Mouse (Mus musculus) intestine, embryonic 15.5 days (tissue): ENCODE data around the gene Hist1h4c. TPM values are rescaled to one million over a fixed set of nuclear protein-coding genes. Genes with fewer than 3 reads are reported as not detected.

Source experiments
- polyA plus RNA-seq: library from polyadenylated mRNA; unstranded; fragments of >200 nt; fragmentation: Nextera tagmentation; extraction: Ambion mirVana; gene quantifications from 2 replicates; pipeline ENCODE4 v1.2.1, GENCODE M21; 2015

Hist1h4c gene
- polyA plus RNA-seq, 1 experiment from 2014 or later = 5.7 TPM

Other genes with a start within 250 kb of the Hist1h4c start
- 0.08 and 0.11 TPM in 2 replicates for gene Btn1a1, start 232.6 kb downstream of the Hist1h4c start, polyA plus RNA-seq
- gene Btn2a2, start 209.6 kb downstream of the Hist1h4c start, polyA plus RNA-seq = 0.16 and 0.23 TPM in 2 replicates
- 4.6 and 4.8 TPM in 2 replicates for gene Hist1h4h, start 167.4 kb downstream of the Hist1h4c start, polyA plus RNA-seq
- gene Hist1h2af, start 164.5 kb downstream of the Hist1h4c start, polyA plus RNA-seq = 6.7 TPM in 1 of 2 replicates, not detected in the other
- gene Hist1h3g, start 163.0 kb downstream of the Hist1h4c start, polyA plus RNA-seq = 6.1 and 6.2 TPM in 2 replicates
- gene Hist1h2bh, start 155.1 kb downstream of the Hist1h4c start, polyA plus RNA-seq = 1.1 and 1.3 TPM in 2 replicates
- gene Hist1h3f, start 154.4 kb downstream of the Hist1h4c start, polyA plus RNA-seq = 0.45 and 0.97 TPM in 2 replicates
- gene Hist1h4f, start 146.8 kb downstream of the Hist1h4c start, polyA plus RNA-seq = 0.88 and 1.0 TPM in 2 replicates
- 0.46 and 0.64 TPM in 2 replicates for gene Hist1h1d, start 145.2 kb downstream of the Hist1h4c start, polyA plus RNA-seq
- 3.5 and 4.3 TPM in 2 replicates for gene Hist1h3e, start 136.1 kb downstream of the Hist1h4c start, polyA plus RNA-seq
- 76.9 and 89.5 TPM in 2 replicates for gene Hist1h2ae, start 127.2 kb downstream of the Hist1h4c start, polyA plus RNA-seq
- 7.1 and 11.5 TPM in 2 replicates for gene Hist1h2bg, start 127.1 kb downstream of the Hist1h4c start, polyA plus RNA-seq
- 4.2 and 4.5 TPM in 2 replicates for gene Hist1h2bf, start 124.3 kb downstream of the Hist1h4c start, polyA plus RNA-seq
- 1.8 and 3.0 TPM in 2 replicates for gene Hist1h2ad, start 124.1 kb downstream of the Hist1h4c start, polyA plus RNA-seq
- gene Hist1h3d, start 122.7 kb downstream of the Hist1h4c start, polyA plus RNA-seq = 5.2 and 6.2 TPM in 2 replicates
- 98.7 and 101 TPM in 2 replicates for gene Hist1h4d, start 116.9 kb downstream of the Hist1h4c start, polyA plus RNA-seq
- gene Hist1h2be, start 77.3 kb downstream of the Hist1h4c start, polyA plus RNA-seq = 1.6 and 2.0 TPM in 2 replicates
- gene Hist1h1e, start 75.9 kb downstream of the Hist1h4c start, polyA plus RNA-seq = 17.6 and 21.2 TPM in 2 replicates
- gene Hist1h2ac, start 14.5 kb downstream of the Hist1h4c start, polyA plus RNA-seq = 1.3 and 1.5 TPM in 2 replicates
- 79.3 and 89.9 TPM in 2 replicates for gene Hist1h2bc, start 14.3 kb downstream of the Hist1h4c start, polyA plus RNA-seq
- gene Hist1h1t, start 2.6 kb downstream of the Hist1h4c start, polyA plus RNA-seq = not detected in 2 replicates
- 6.4 and 7.9 TPM in 2 replicates for gene Hfe, start 12.4 kb upstream of the Hist1h4c start, polyA plus RNA-seq
- 32.4 and 36.0 TPM in 2 replicates for gene Hist1h1c, start 40.4 kb upstream of the Hist1h4c start, polyA plus RNA-seq
- gene Hist1h3c, start 47.1 kb upstream of the Hist1h4c start, polyA plus RNA-seq = 4.4 and 7.7 TPM in 2 replicates
- gene Hist1h2bb, start 48.3 kb upstream of the Hist1h4c start, polyA plus RNA-seq = 2.4 and 3.8 TPM in 2 replicates
- 39.8 and 44.9 TPM in 2 replicates for gene Hist1h2ab, start 52.7 kb upstream of the Hist1h4c start, polyA plus RNA-seq
- 6.4 and 9.2 TPM in 2 replicates for gene Hist1h3b, start 53.8 kb upstream of the Hist1h4c start, polyA plus RNA-seq
- 3.8 and 5.5 TPM in 2 replicates for gene Hist1h4b, start 58.6 kb upstream of the Hist1h4c start, polyA plus RNA-seq
- 0.48 and 1.3 TPM in 2 replicates for gene Hist1h4a, start 62.8 kb upstream of the Hist1h4c start, polyA plus RNA-seq
- gene Hist1h3a, start 63.9 kb upstream of the Hist1h4c start, polyA plus RNA-seq = 4.3 and 6.4 TPM in 2 replicates
- gene Hist1h1a, start 65.2 kb upstream of the Hist1h4c start, polyA plus RNA-seq = 1.2 and 2.2 TPM in 2 replicates
- gene Trim38, start 71.5 kb upstream of the Hist1h4c start, polyA plus RNA-seq = not detected in 2 replicates
- gene Slc17a2, start 108.5 kb upstream of the Hist1h4c start, polyA plus RNA-seq = 0.10 TPM in 1 of 2 replicates, not detected in the other
- 0.13 and 0.35 TPM in 2 replicates for gene Slc17a3, start 141.0 kb upstream of the Hist1h4c start, polyA plus RNA-seq
- gene Slc17a1, start 169.3 kb upstream of the Hist1h4c start, polyA plus RNA-seq = 0.35 and 0.55 TPM in 2 replicates
- gene Slc17a4, start 216.6 kb upstream of the Hist1h4c start, polyA plus RNA-seq = 17.0 and 19.6 TPM in 2 replicates
- not detected in 2 replicates for gene Hist1h2ba, start 235.7 kb upstream of the Hist1h4c start, polyA plus RNA-seq
- gene Hist1h2aa, start 236.0 kb upstream of the Hist1h4c start, polyA plus RNA-seq = not detected in 2 replicates